Mouse (Mus musculus) hindbrain, embryonic 15.5 days (tissue): ENCODE measurements around the gene Tac2. TPM values are rescaled to one million over a fixed set of nuclear protein-coding genes. Genes with fewer than 3 reads are reported as not detected.

Experiments used
- ATAC-seq: fragments of 200-750 bp; cut with Nextera tagmentation; 2 replicates; pipeline ENCODE4 v1.8.0; 2017; ENCODE audit warnings: low read depth, moderate number of reproducible peaks, moderate TSS enrichment; ENCODE audit not compliant: low FRiP score
- H3K27ac ChIP-seq: fragments of 300-500 bp; sonication (generic); replicated peaks from 2 replicates; pipeline ENCODE4 v1.5.1; 2015; ENCODE audit warnings: mild to moderate bottlenecking, inconsistent platforms
- H3K27me3 ChIP-seq: fragments of 300-500 bp; sonication (generic); 2 replicates; pipeline ENCODE4 v1.6.1; 2015; ENCODE audit warnings: control low read depth, inconsistent platforms
- H3K36me3 ChIP-seq: fragments of 300-500 bp; sonication (generic); 2 replicates; pipeline ENCODE4 v1.6.1; 2015; ENCODE audit warnings: control low read depth, inconsistent platforms
- H3K4me1 ChIP-seq: fragments of 300-500 bp; sonication (generic); replicated peaks from 2 replicates; pipeline ENCODE4 v1.6.1; 2015; ENCODE audit warnings: control low read depth, inconsistent platforms
- H3K4me2 ChIP-seq: fragments of 300-500 bp; sonication (generic); 2 replicates; pipeline ENCODE4 v1.6.1; 2015; ENCODE audit warnings: moderate library complexity, mild to moderate bottlenecking, inconsistent platforms
- H3K4me3 ChIP-seq: fragments of 300-500 bp; sonication (generic); 2 replicates; pipeline ENCODE4 v1.5.1; 2015; ENCODE audit warnings: mild to moderate bottlenecking, inconsistent platforms
- H3K9ac ChIP-seq: fragments of 300-500 bp; sonication (generic); 2 replicates; pipeline ENCODE4 v1.6.1; 2015; ENCODE audit warnings: inconsistent platforms
- H3K9me3 ChIP-seq: fragments of 300-500 bp; sonication (generic); 2 replicates; pipeline ENCODE4 v1.6.1; 2016; ENCODE audit warnings: control low read depth, inconsistent platforms
- WGBS: fragments of 180-500 bp; shearing (Covaris S2); methylation state at CpG from one replicate; pipeline ENCODE4 v1.1.7; 2015; 5-methylcytosine and 5-hydroxymethylcytosine counted together
- polyA plus RNA-seq: library from polyadenylated mRNA; unstranded; fragments of >200 nt; fragmentation: Nextera tagmentation; extraction: Ambion mirVana; gene quantifications from 2 replicates; pipeline ENCODE4 v1.2.1, GENCODE M21; 2015

The Tac2 gene
- 0.42 and 1.2 TPM in 2 replicates for polyA plus RNA-seq

DNA sequence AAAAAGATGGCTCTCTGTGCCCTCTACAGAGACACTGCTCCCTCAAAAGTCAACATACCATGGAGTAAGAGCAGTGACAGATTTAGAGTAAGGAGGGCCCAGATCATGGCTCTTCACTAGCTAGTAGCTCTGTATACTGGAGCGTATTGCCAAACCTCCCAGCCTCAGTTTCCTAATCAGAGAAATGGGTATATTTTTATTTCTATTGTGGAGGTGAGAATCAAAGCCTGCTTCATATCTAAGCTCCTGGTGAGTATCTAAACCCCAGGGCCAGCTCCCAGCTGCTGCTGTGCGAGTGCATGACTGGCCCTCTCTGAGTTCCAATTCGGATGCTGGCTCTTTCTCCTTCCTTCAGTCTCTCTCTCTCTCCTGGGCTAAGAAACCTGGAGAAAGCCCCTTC, at the start of gene Tac2:
Gene Tac2 (plus strand): TSS at position 301 of the 400 bp plus-strand sequence.
- WGBS: 82% methylated on average over 3 of the region's 3 CpGs
- H3K4me1 ChIP-seq: peaks cover 19% of the 10 kb centered on the region

GRCm38 (mm10) chr10:127674794-127675522, 49.3 kb upstream of the Tac2 start:
- Histone ChIP-seq H3K27ac (no peak overlapping the region), H3K36me3 (no peaks in the 10 kb centered on the region), H3K9me3 (no peaks in the 10 kb centered on the region), H3K4me1 (peaks cover 11% of the 10 kb centered on the region), H3K9ac (no peak overlapping the region), H3K4me2 (no peak overlapping the region), H3K27me3 (no peaks in the 10 kb centered on the region), H3K4me3 (no peak overlapping the region)
- no peak for ATAC-seq
- WGBS: 83% methylated on average over 8 of the region's 8 CpGs

More for the DNA sequence above, at the start of gene Tac2:
- H3K27ac ChIP-seq: no peak within 1 kb of the TSS
- H3K9me3 ChIP-seq: no peaks in the 10 kb centered on the region
- H3K27me3 ChIP-seq: no peaks in the 10 kb centered on the region
- H3K36me3 ChIP-seq: no peaks in the 10 kb centered on the region
- ATAC-seq: no peak
- H3K9ac ChIP-seq: no peak within 1 kb of the TSS
- H3K4me3 ChIP-seq: no peak within 1 kb of the TSS
- no peak within 1 kb of the TSS for H3K4me2 ChIP-seq

DNA sequence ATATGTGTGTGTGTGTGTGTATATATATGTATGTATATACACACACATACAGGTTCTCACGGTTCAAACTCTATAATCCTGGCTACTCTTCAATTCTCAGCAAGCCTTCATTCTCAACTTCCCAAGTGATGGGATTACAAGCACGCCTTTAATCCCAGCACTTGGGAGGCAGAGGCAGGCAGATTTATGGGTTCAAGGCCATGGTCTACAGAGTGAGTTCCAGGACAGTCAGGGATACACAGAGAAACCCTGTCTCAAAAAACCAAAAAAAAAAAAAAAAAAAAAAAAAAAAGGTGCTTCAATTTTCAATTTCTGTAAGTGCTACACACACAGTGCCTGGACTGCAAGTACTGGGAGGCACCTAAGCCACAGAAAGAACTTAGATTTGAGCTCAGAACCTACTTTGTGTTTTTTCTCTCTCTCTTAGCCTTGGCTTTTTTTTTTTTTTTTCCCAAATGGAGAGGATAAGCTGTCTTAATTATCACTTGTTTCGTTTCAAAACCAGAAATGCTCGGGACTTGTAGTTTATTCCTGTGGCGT, 48.3 kb upstream of the Tac2 start:
- Histone ChIP-seq H3K4me3 (peak overlapping the region; percentile 71), H3K4me1 (peaks cover 11% of the 10 kb centered on the region), H3K4me2 (peak overlapping the region; percentile 96), H3K9me3 (no peaks in the 10 kb centered on the region), H3K27ac (peak overlapping the region; percentile 69), H3K27me3 (no peaks in the 10 kb centered on the region), H3K9ac (no peak overlapping the region), H3K36me3 (no peaks in the 10 kb centered on the region)
- 57% methylated on average over 5 of the region's 5 CpGs for WGBS
- ATAC-seq: no peak

GRCm38 (mm10) chr10:127676691-127677548, 47.4 kb upstream of the Tac2 start:
- H3K9me3 ChIP-seq: no peaks in the 10 kb centered on the region
- peak overlapping the region; percentile 71 for H3K4me3 ChIP-seq
- H3K27me3 ChIP-seq: no peaks in the 10 kb centered on the region
- under 1% methylated on average over 69 of the region's 71 CpGs for WGBS
- H3K36me3 ChIP-seq: no peaks in the 10 kb centered on the region
- peak overlapping the region; percentile 69 for H3K27ac ChIP-seq
- H3K9ac ChIP-seq: peak overlapping the region; percentile 51
- H3K4me1 ChIP-seq: peaks cover 11% of the 10 kb centered on the region
- ATAC-seq: peak; percentile 97
- peak overlapping the region; percentile 96 for H3K4me2 ChIP-seq

- no peak for ATAC-seq
- Histone ChIP-seq H3K9ac (peak overlapping the region; percentile 51), H3K4me3 (peak overlapping the region; percentile 71), H3K4me1 (peaks cover 11% of the 10 kb centered on the region), H3K4me2 (peak overlapping the region; percentile 96), H3K27ac (no peak overlapping the region), H3K27me3 (no peaks in the 10 kb centered on the region), H3K9me3 (no peaks in the 10 kb centered on the region), H3K36me3 (no peaks in the 10 kb centered on the region)
- 10% methylated on average over 14 of the region's 14 CpGs for WGBS
These were observed 46.5 kb upstream of the Tac2 start for GRCm38 (mm10) chr10:127677591-127678336.

DNA sequence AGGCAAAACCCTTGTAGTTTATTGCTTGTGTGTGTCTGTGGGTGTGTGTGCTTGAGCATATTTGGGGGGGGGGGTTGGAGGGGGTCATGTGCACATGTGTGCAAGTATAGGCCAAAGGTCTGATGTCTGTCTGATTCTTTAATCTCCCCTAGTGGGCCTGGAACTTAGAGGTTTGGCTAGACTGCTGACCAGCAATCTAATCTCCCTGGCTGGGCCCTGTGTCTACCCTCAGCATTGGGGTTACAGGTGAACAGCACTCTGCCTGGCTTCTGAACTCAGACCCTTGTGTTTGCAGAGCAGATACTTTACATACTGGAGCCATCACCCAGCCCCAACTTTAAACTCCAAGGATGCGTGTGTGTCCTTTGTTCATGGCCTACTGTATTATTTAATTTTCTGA, 45.1 kb upstream of the Tac2 start:
- Histone ChIP-seq H3K27ac (no peak overlapping the region), H3K4me1 (peaks cover 11% of the 10 kb centered on the region), H3K36me3 (no peaks in the 10 kb centered on the region), H3K4me2 (no peak overlapping the region), H3K4me3 (no peak overlapping the region), H3K9me3 (no peaks in the 10 kb centered on the region), H3K27me3 (no peaks in the 10 kb centered on the region), H3K9ac (no peak overlapping the region)
- no peak for ATAC-seq
- WGBS: 90% methylated on average over 1 of the region's 1 CpGs

DNA sequence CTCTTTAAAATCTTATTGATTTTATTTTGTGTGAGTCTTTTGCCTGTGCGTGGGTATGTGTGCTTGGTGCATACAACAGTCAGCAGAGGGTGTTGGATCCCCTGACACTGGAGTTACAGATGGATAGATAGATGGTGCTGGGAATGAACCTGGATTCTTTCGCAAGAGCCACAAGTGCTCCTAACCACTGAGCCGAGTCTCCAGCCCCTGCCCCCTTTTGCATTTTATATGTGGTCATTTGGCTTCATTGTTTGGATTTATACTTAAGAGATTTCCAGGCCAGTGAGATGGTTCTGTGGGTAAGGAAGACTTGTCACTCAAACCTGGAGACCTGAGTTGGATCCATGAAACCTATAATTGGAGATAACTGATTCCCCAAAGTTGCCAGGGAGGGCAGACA, 44.4 kb upstream of the Tac2 start:
- peaks cover 11% of the 10 kb centered on the region for H3K4me1 ChIP-seq
- H3K9me3 ChIP-seq: no peaks in the 10 kb centered on the region
- H3K4me2 ChIP-seq: no peak overlapping the region
- WGBS: 96% methylated on average over 3 of the region's 3 CpGs
- H3K4me3 ChIP-seq: no peak overlapping the region
- H3K36me3 ChIP-seq: no peaks in the 10 kb centered on the region
- no peaks in the 10 kb centered on the region for H3K27me3 ChIP-seq
- H3K27ac ChIP-seq: no peak overlapping the region
- no peak for ATAC-seq
- H3K9ac ChIP-seq: no peak overlapping the region

DNA sequence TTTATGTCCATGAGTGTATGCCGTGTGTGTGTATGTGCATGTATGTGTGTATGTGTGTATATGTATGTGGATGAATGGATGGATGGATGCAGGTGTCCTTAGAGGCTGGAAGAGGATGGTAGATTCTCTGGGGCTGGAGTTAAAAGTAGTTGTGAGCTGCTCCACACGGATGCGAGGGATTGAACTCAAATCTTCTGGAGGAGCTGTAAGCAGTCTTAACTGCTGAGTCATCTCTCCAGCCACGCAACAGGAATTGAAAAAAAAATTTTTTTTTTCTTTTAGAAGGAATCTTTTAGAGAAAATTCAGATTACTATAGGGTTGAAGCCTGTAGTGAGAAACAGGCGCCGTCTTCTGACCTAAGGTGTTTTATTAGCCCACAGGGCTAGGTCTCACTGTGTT, 41.4 kb upstream of the Tac2 start:
- Histone ChIP-seq H3K9ac (no peak overlapping the region), H3K27ac (no peak overlapping the region), H3K9me3 (no peaks in the 10 kb centered on the region), H3K4me3 (no peak overlapping the region), H3K36me3 (no peaks in the 10 kb centered on the region), H3K27me3 (no peaks in the 10 kb centered on the region), H3K4me2 (no peak overlapping the region), H3K4me1 (peaks cover 5% of the 10 kb centered on the region)
- ATAC-seq: no peak
- WGBS: 89% methylated on average over 6 of the region's 6 CpGs

DNA sequence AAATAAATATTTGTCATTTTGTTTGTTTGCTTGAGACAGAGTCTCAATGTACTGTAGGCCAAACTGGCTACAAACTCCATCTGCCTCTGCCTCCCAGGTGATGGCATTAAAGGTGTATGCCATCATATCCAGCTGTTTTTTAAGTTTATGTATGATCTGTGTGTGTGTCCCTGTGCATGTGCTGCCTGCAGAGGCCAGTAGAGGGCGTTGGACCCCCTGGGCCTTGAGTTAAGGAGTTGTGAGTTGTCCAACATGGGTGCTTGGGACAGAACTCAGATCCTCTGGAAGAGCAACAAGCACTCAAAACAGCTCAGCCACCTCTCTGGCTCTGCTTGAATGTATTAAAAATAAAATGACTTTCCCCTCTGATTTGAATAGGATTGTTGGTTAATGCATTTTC, 33.2 kb upstream of the Tac2 start:
- ATAC-seq: no peak
- Histone ChIP-seq H3K27me3 (no peaks in the 10 kb centered on the region), H3K36me3 (0 out of 2 replicates have a peak, but pooled peaks cover 4% of the 10 kb centered on the region), H3K4me3 (no peak overlapping the region), H3K4me2 (no peak overlapping the region), H3K4me1 (no peaks in the 10 kb centered on the region), H3K27ac (no peak overlapping the region), H3K9ac (no peak overlapping the region), H3K9me3 (no peaks in the 10 kb centered on the region)
- WGBS: 23% methylated on average over 1 of the region's 1 CpGs

DNA sequence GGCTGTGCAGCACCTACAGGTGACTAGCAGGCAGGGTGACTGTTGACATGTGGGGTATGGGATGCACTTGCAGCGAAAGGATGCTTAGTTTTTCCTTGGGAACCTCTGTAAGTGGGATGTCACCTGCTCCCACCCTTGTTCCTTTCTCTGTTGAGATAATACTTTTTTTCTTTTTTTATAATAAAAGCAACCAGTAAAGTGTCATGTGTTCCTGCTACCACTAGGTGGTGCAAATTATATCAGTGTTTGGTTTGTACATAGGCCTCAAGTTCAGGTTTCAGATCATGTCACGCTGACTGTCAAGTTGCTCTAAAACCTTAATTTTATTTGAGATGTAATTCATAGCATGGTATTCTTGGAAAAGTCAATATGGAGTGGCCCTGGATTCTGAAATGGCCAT, 29.6 kb upstream of the Tac2 start:
- Histone ChIP-seq H3K27ac (no peak overlapping the region), H3K9ac (no peak overlapping the region), H3K27me3 (no peaks in the 10 kb centered on the region), H3K9me3 (no peaks in the 10 kb centered on the region), H3K4me2 (no peak overlapping the region), H3K4me1 (no peaks in the 10 kb centered on the region), H3K4me3 (no peak overlapping the region), H3K36me3 (0 out of 2 replicates have a peak, but pooled peaks cover 4% of the 10 kb centered on the region)
- 64% methylated on average over 2 of the region's 2 CpGs for WGBS
- no peak for ATAC-seq

GRCm38 (mm10) chr10:127695775-127696174, 28.5 kb upstream of the Tac2 start:
- Histone ChIP-seq H3K9me3 (no peaks in the 10 kb centered on the region), H3K27ac (no peak overlapping the region), H3K4me1 (no peaks in the 10 kb centered on the region), H3K36me3 (0 out of 2 replicates have a peak, but pooled peaks cover 4% of the 10 kb centered on the region), H3K27me3 (no peaks in the 10 kb centered on the region), H3K4me3 (no peak overlapping the region), H3K9ac (no peak overlapping the region), H3K4me2 (no peak overlapping the region)
- 96% methylated on average over 7 of the region's 7 CpGs for WGBS
- ATAC-seq: no peak
